Mouse (Mus musculus): ENCODE data around the gene Col5a2.
A peak's percentile ranks its signal among the peaks of the same experiment; 100 is the strongest.
"Not testable (repeated sequence)": the region's sequence is repeated elsewhere in the genome, so short reads cannot be mapped to it uniquely, and the experiment has no call there.

Col5a2 gene

GRCm38 (mm10) chr1:45502865-45503332 lies at the start of gene Col5a2:
Gene Col5a2 (minus strand): TSS chr1:45503282.
- DNase-seq: peak in 1 of 2 experiments; percentile 2

- DNase-seq: no peak
Measured at GRCm38 (mm10) chr1:45550531-45550930, 47.4 kb upstream of the Col5a2 start.

GRCm38 (mm10) chr1:45541888-45542287 lies 38.8 kb upstream of the Col5a2 start:
- no peak for DNase-seq

DNA sequence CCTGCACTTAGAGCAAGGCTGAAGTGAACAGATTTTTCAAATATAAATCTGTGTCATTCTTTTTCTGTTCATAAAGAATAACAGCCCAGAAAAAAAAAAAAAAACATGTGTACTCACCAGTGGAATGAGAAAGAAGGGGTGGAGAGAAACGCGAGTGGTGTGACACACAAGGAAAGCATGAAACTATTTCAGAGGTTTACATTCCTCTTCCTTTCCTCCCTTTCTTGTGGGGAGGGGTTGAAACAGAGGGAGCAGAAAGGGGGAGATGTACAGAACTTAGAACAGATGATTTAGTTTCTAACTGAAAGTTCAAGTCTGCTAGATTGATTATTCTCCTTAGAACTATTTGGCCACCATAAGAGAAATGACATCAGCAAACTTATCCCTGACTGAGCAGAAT lies 38.1 kb upstream of the Col5a2 start:
- no peak for DNase-seq

DNA sequence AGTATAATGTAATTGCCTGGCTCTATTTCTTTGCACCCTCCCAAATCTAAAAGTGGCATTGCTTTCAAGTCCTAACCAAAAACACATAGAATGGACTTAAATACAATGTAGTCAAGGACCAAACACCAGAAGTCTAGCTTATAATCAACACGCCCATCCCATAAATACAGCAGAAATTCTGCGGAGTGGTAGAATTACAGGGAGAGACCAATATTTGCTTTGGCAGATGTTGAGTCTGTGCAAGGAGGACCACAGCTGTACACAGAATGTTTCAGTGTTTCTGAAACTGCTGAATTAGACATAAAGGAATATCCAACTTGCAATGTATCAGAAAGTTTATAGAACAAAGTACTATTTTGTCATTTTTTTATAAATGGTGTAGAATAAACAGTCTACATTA lies 28.4 kb upstream of the Col5a2 start:
- no peak for DNase-seq

DNA sequence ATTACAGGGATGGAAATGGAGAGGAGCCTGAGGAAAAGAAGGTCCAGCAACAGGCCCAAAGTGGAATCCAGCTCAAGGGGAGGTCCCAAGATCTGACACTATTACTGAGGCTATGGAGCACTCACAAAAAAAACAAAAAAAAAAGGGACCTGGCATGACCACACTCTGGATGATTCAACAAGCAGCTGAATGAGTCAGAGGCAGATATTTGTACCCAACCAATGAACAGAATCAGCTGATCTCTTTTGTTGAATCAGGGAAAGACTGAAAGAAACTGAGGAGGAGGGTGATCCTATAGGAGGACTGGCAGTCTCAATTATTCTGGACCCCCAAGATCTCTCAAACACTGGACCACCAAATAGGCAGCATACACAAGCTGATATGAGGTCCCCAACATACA lies 24.4 kb upstream of the Col5a2 start:
- not testable (repeated sequence) for DNase-seq

- no peak for DNase-seq
Measured at GRCm38 (mm10) chr1:45523601-45524000, 20.5 kb upstream of the Col5a2 start.

- no peak for DNase-seq
Measured at GRCm38 (mm10) chr1:45521486-45521885, 18.4 kb upstream of the Col5a2 start.

DNA sequence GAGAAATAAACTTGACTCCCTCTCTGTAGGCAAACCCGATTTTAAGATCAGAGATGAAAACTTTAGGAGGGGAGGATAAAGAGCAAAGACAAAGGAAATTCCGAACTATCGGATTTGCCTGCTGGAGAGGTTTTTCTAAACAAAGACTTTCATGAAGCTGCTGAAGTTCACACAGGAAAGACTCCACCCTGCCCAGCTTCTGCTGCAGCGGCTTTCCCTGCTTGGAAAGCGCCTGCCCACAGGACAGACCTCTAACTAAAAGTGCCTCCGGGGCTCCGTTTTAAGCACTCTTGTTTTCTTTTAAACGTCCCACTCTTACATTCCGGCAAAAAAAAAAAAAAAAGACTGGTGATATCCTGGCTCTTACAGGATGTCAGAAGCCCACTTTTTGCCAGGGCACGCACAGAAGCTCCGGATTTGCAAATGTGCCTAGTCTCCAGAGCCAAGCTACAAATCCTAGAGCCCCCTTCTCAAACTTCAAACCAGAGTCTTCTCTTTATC lies 791 bp downstream of the Col5a2 start:
- no peak for DNase-seq

GRCm38 (mm10) chr1:45501437-45501836 lies 1.6 kb downstream of the Col5a2 start:
- DNase-seq: no peak

GRCm38 (mm10) chr1:45500456-45500855 lies 2.6 kb downstream of the Col5a2 start:
- DNase-seq: no peak

DNA sequence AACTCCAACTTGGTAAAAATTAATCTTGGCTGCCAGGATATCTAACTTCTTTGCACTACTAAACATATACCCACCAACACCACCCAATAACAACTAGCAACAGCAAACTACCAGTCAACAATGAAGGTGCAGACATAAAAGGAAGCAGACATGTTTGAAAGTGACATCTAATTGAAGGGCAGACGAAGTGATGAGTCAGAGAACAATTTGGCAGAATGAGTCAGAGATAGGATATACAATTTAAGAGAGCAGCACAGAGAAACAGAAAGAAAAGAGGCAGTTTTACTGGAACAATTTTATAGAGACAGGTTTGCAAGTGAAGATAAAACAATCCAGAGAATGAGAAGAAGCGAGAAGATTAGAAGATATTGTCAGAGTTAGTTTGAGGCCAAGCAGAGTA lies 8.1 kb downstream of the Col5a2 start:
- no peak for DNase-seq

DNA sequence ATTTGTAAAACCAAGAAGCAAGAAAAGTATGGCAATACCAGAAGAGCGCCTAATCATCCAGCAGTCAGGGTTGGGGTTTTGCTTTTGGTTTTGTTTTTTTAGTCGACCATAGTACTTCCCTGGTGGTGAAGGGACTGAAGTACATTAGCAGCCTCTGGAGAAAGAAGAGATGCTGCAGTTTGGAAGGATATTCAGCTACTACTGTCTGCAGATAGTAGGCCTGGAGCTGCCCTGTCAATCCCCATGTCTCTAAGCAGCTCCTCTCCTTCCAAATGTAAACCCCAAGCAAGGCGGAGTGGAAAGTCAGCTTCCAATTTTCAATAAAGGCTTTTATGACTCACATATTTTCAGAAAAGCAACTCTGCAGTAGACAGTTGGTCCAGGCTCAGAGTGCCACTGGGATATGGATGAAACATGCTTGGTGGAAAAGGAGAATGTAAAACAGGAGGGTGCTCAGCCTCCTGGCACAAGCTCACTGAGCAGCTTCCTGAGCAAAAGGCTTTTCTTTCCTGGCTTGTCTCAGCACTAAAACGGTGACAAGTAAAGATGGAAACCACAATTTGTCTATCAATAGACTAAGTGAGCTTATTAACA lies 10.9 kb downstream of the Col5a2 start:
- no peak for DNase-seq

DNA sequence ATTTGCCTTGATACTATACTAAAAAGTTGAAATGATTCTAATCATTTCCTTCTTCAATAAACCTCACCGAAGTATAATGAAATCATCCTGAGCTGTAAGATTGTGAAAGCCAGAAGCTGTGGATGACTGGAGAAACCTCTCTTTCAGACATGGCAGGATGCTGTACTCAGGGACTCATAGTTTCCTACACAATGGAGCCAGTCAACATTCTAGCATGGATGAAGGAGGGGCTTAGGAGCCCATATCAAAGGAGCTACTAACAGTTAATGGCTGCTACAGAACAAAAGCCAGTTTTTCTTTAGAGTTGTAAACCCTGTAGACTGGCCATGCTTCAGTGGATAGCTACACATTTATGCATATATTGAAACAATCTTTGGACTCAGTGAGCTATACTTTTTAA lies 12.6 kb downstream of the Col5a2 start:
- no peak for DNase-seq

DNA sequence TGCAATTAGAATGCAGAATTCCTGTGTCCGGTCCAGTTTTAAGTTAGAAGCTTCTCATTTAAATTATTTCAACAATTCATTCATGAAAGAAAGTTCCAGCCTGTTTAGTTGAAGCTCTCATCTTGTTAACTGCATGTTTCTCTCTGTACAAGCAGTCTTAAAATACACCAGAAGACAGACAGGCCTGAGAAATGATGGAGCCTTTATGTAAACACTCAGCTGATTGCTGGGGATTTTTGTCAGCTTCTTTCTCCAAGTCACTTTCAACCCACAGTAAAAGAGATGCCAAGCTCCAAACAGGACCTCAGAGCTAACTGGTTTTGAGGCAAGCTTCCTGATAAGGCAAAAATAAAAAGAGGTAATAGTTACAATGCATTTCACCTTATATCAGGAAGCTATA lies 14.8 kb downstream of the Col5a2 start:
- no peak for DNase-seq

- DNase-seq: no peak
Measured at GRCm38 (mm10) chr1:45483001-45483400, 20.1 kb downstream of the Col5a2 start.

GRCm38 (mm10) chr1:45481876-45482275 lies 21.2 kb downstream of the Col5a2 start:
- no peak for DNase-seq

DNA sequence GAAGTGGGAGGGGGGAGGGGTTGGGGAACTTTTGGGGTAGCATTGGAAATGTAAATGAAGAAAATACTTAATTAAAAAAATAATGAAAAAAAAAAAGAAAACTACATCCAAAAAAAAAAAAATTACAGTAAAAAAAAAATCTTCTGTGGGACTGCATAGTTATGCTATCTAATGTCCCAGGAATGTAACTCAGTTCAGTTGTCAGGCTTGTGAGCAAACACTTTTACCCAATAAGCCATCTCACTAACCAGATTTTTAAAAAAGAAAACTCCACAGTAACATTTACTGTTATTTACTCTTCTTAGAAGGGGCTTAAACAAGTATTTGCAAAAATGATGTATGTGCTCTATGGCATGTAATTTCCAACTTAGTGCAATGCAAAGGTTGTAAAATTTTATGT lies 24.0 kb downstream of the Col5a2 start:
- DNase-seq: no peak

GRCm38 (mm10) chr1:45472751-45473150 lies 30.3 kb downstream of the Col5a2 start:
- no peak for DNase-seq

DNA sequence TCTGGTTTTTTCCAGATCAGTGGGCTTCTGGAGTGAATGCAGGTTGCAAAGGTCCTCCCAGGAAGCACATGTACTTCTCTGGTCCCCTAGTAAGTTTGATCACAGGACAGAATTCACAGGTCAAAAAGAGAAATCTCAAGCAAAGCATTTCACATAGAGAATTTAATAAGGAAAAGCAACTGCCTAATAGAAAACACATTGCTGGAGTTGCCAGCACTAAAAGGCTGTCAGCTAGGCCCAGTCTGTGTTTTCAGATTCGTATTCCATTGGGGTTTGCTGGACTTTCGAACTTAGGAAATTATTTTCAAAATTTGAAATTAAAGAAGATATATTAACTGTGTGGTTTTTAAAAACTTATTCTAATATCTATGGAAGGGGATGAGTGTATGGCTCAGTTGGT lies 42.3 kb downstream of the Col5a2 start:
- no peak for DNase-seq

- DNase-seq: no peak
Measured at GRCm38 (mm10) chr1:45455763-45456162, 47.3 kb downstream of the Col5a2 start.

GRCm38 (mm10) chr1:45448856-45449255 lies 54.2 kb downstream of the Col5a2 start:
- no peak for DNase-seq

- peak in 1 of 2 experiments; percentile 3 for DNase-seq
Measured at GRCm38 (mm10) chr1:45431922-45432321, 71.2 kb downstream of the Col5a2 start.

GRCm38 (mm10) chr1:45430520-45430919 lies 72.6 kb downstream of the Col5a2 start:
- peak in 1 of 2 experiments; percentile 3 for DNase-seq

DNA sequence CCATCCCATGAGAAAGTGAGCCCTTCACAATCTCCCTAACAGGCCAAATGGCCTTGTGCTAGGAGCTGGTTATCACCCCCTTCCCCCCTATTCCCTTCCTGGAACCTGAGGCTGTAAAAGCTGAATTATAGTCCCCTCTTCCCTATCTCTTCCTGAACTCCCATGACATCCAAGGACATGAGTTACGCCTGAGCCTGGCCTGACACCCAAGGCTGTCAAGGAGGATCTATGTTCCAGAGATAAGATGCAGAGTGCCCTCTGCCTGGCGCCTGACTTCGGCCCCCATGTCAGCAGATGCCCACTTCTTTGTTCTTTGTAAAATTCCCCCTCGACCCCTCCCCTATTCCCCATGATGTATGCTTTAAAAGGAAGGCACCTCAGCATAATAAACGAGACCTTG lies 73.9 kb downstream of the Col5a2 start:
- DNase-seq: not testable (repeated sequence)
